Mouse (Mus musculus) myocyte (in vitro differentiated cells): Measurements from ENCODE around the gene Rxra. TPM values are rescaled to one million over a fixed set of nuclear protein-coding genes. Genes with fewer than 3 reads are reported as not detected.

Source experiments
- H3K27me3 ChIP-seq: one replicate; pipeline ENCODE4 v1.6.1; 2011; ENCODE audit not compliant: control insufficient read depth, insufficient read depth, insufficient read length
- H3K36me3 ChIP-seq: one replicate; pipeline ENCODE4 v1.6.1; 2011; ENCODE audit not compliant: control insufficient read depth, insufficient read depth
- H3K4me2 ChIP-seq: one replicate; pipeline ENCODE4 v1.6.1; 2011; ENCODE audit warnings: low read depth, control low read depth
- H3K4me3 ChIP-seq: one replicate; pipeline ENCODE4 v1.5.1; 2011; ENCODE audit warnings: mild to moderate bottlenecking, control low read depth, moderate library complexity
- H3K79me2 ChIP-seq: one replicate; pipeline ENCODE4 v1.6.1; 2011; ENCODE audit not compliant: control insufficient read depth, insufficient read depth
- H3ac ChIP-seq: one replicate; pipeline ENCODE4 v1.6.1; 2011; ENCODE audit not compliant: control insufficient read depth, insufficient read length
- CEBPB ChIP-seq: IDR thresholded peaks from 2 replicates; pipeline ENCODE4 v1.6.1; 2011; ENCODE audit warnings: mild to moderate bottlenecking, moderate library complexity; ENCODE audit not compliant: poor library complexity, insufficient read depth, severe bottlenecking
- E2F4 ChIP-seq: IDR thresholded peaks from one replicate; pipeline ENCODE4 v1.6.1; 2011; ENCODE audit warnings: mild to moderate bottlenecking, control low read depth, moderate library complexity; ENCODE audit not compliant: insufficient read depth
- MAX ChIP-seq: IDR thresholded peaks from one replicate; pipeline ENCODE4 v1.6.1; 2011; ENCODE audit warnings: low read depth, mild to moderate bottlenecking, control low read depth
- MYOD1 ChIP-seq, 3 experiments: IDR thresholded peaks; one replicate each; pipeline ENCODE4 v1.6.1; 2011; ENCODE audit warnings: control low read depth in 2 of 3, low read depth in 2 of 3, mild to moderate bottlenecking in 2 of 3, moderate library complexity in 1 of 3; ENCODE audit not compliant: insufficient read length in 2 of 3, control insufficient read depth in 1 of 3
- MYOG ChIP-seq, 3 experiments: IDR thresholded peaks; one replicate each; pipeline ENCODE4 v1.6.1; 2011; ENCODE audit warnings: control low read depth in 2 of 3, low read depth in 2 of 3, mild to moderate bottlenecking in 2 of 3; ENCODE audit not compliant: insufficient read length in 2 of 3, control insufficient read depth in 1 of 3, insufficient read depth in 1 of 3
- POLR2A ChIP-seq: IDR thresholded peaks from one replicate; pipeline ENCODE4 v1.6.1; 2011; ENCODE audit warnings: low read depth, mild to moderate bottlenecking, control low read depth, moderate library complexity; ENCODE audit not compliant: insufficient read length
- POLR2AphosphoS2 ChIP-seq: IDR thresholded peaks from one replicate; pipeline ENCODE4 v1.6.1; 2011; ENCODE audit warnings: low read depth, control low read depth; ENCODE audit not compliant: insufficient read length
- REST ChIP-seq: IDR thresholded peaks from one replicate; pipeline ENCODE4 v1.6.1; 2011; ENCODE audit warnings: mild to moderate bottlenecking, control low read depth, moderate library complexity; ENCODE audit not compliant: insufficient read depth, insufficient read length
- SRF ChIP-seq: IDR thresholded peaks from one replicate; pipeline ENCODE4 v1.6.1; 2011; ENCODE audit warnings: low read depth; ENCODE audit not compliant: control insufficient read depth, insufficient read length
- TCF12 ChIP-seq: IDR thresholded peaks from one replicate; pipeline ENCODE4 v1.6.1; 2011; ENCODE audit warnings: mild to moderate bottlenecking, control low read depth; ENCODE audit not compliant: poor library complexity, insufficient read depth, severe bottlenecking
- TCF3 ChIP-seq: IDR thresholded peaks from one replicate; pipeline ENCODE4 v1.6.1; 2011; ENCODE audit warnings: low read depth, control low read depth; ENCODE audit not compliant: insufficient read length
- USF1 ChIP-seq: IDR thresholded peaks from one replicate; pipeline ENCODE4 v1.6.1; 2011; ENCODE audit warnings: low read depth, mild to moderate bottlenecking, control low read depth, moderate library complexity
- polyA plus RNA-seq: library from polyadenylated mRNA; unstranded; fragments of >200 nt; fragmentation: generic; extraction: Trizol; gene quantifications from one replicate; pipeline ENCODE4 v1.2.1, GENCODE M21; 2012; ENCODE audit warnings: missing spikeins

The Rxra gene
- polyA plus RNA-seq, result 22.0 TPM

GRCm38 (mm10) chr2:27676106-27676477, at the start of gene Rxra:
TSS of gene Rxra (plus strand) at chr2:27676440.
- H3K4me2 ChIP-seq, result peak within 1 kb of the TSS; percentile 98
- H3ac ChIP-seq, result peak within 1 kb of the TSS; percentile 88
- no peaks in the 10 kb centered on the region for H3K36me3 ChIP-seq
- no peak for TF ChIP-seq POLR2AphosphoS2
- no peak for TF ChIP-seq MYOD1 (IDR thresholded peaks at IDR 0.05; ENCODE audit: control insufficient read depth in 1 of 3, insufficient read length in 2 of 3, low read depth in 2 of 3)
- TF ChIP-seq TCF3, result no peak
- no peak for TF ChIP-seq USF1
- no peak for TF ChIP-seq TCF12
- TF ChIP-seq POLR2A, result no peak
- no peak for TF ChIP-seq MAX
- TF ChIP-seq E2F4, result no peak
- TF ChIP-seq REST, result no peak
- no peak for TF ChIP-seq SRF
- TF ChIP-seq CEBPB, result no peak
- TF ChIP-seq MYOG (IDR thresholded peaks at IDR 0.05; ENCODE audit: control insufficient read depth in 1 of 3, insufficient read depth in 1 of 3, insufficient read length in 2 of 3, low read depth in 2 of 3), result no peak
- peaks cover 21% of the 10 kb centered on the region for H3K79me2 ChIP-seq
- H3K27me3 ChIP-seq, result no peaks in the 10 kb centered on the region
- H3K4me3 ChIP-seq, result peak within 1 kb of the TSS; percentile 49

GRCm38 (mm10) chr2:27626604-27627003, 49.6 kb upstream of the Rxra start:
- Histone ChIP-seq H3K36me3 (no peaks in the 10 kb centered on the region), H3K4me3 (no peak overlapping the region)
- TF ChIP-seq SRF (no peak), MYOG (IDR thresholded peaks at IDR 0.05; ENCODE audit: control insufficient read depth in 1 of 3, insufficient read depth in 1 of 3, insufficient read length in 2 of 3, low read depth in 2 of 3) (no peak), POLR2AphosphoS2 (no peak), POLR2A (no peak), TCF12 (no peak), MAX (no peak), REST (no peak), E2F4 (no peak), CEBPB (no peak), TCF3 (no peak), MYOD1 (IDR thresholded peaks at IDR 0.05; ENCODE audit: control insufficient read depth in 1 of 3, insufficient read length in 2 of 3, low read depth in 2 of 3) (no peak), USF1 (no peak)

GRCm38 (mm10) chr2:27630601-27631285, 45.5 kb upstream of the Rxra start:
- Histone ChIP-seq H3K4me3 (no peak overlapping the region), H3K4me2 (no peak overlapping the region), H3ac (no peak overlapping the region), H3K36me3 (no peaks in the 10 kb centered on the region), H3K79me2 (no peaks in the 10 kb centered on the region), H3K27me3 (peaks cover 22% of the 10 kb centered on the region)
- TF ChIP-seq TCF3 (no peak), E2F4 (no peak), CEBPB (no peak), TCF12 (no peak), SRF (no peak), POLR2A (no peak)

More at GRCm38 (mm10) chr2:27626604-27627003, 49.6 kb upstream of the Rxra start:
- Histone ChIP-seq H3K79me2 (no peaks in the 10 kb centered on the region), H3K4me2 (no peak overlapping the region), H3ac (no peak overlapping the region), H3K27me3 (peaks cover 33% of the 10 kb centered on the region)

GRCm38 (mm10) chr2:27633471-27633870, 42.8 kb upstream of the Rxra start:
- no peak for TF ChIP-seq POLR2AphosphoS2
- no peak for TF ChIP-seq TCF12
- no peak for TF ChIP-seq POLR2A
- no peak for TF ChIP-seq MYOD1 (IDR thresholded peaks at IDR 0.05; ENCODE audit: control insufficient read depth in 1 of 3, insufficient read length in 2 of 3, low read depth in 2 of 3)
- TF ChIP-seq REST, result no peak
- no peak for TF ChIP-seq E2F4
- no peak for TF ChIP-seq TCF3
- no peak for TF ChIP-seq MYOG (IDR thresholded peaks at IDR 0.05; ENCODE audit: control insufficient read depth in 1 of 3, insufficient read depth in 1 of 3, insufficient read length in 2 of 3, low read depth in 2 of 3)
- no peak for TF ChIP-seq SRF
- no peak for TF ChIP-seq USF1
- TF ChIP-seq MAX, result no peak
- TF ChIP-seq CEBPB, result no peak
- no peaks in the 10 kb centered on the region for H3K36me3 ChIP-seq
- no peaks in the 10 kb centered on the region for H3K79me2 ChIP-seq
- no peak overlapping the region for H3ac ChIP-seq
- no peak overlapping the region for H3K4me3 ChIP-seq
- H3K4me2 ChIP-seq, result no peak overlapping the region
- H3K27me3 ChIP-seq, result peaks cover 17% of the 10 kb centered on the region

GRCm38 (mm10) chr2:27634018-27634417, 42.2 kb upstream of the Rxra start:
- Histone ChIP-seq H3K27me3 (peaks cover 17% of the 10 kb centered on the region), H3K36me3 (no peaks in the 10 kb centered on the region), H3K79me2 (no peaks in the 10 kb centered on the region), H3ac (no peak overlapping the region), H3K4me2 (no peak overlapping the region), H3K4me3 (no peak overlapping the region)
- TF ChIP-seq REST (no peak), USF1 (no peak), TCF3 (no peak), MAX (no peak), POLR2A (no peak), TCF12 (no peak), MYOG (IDR thresholded peaks at IDR 0.05; ENCODE audit: control insufficient read depth in 1 of 3, insufficient read depth in 1 of 3, insufficient read length in 2 of 3, low read depth in 2 of 3) (no peak), POLR2AphosphoS2 (no peak), E2F4 (no peak), CEBPB (no peak), SRF (no peak), MYOD1 (IDR thresholded peaks at IDR 0.05; ENCODE audit: control insufficient read depth in 1 of 3, insufficient read length in 2 of 3, low read depth in 2 of 3) (no peak)
